Mouse (Mus musculus) ES-E14 (cell line): ENCODE results near the gene Aoah.

Source experiments
- CHD2 ChIP-seq: IDR thresholded peaks from 2 replicates; pipeline ENCODE4 v1.6.1; 2014; ENCODE audit warnings: mild to moderate bottlenecking, low read depth, low read length, inconsistent platforms
- HCFC1 ChIP-seq: IDR thresholded peaks from 2 replicates; pipeline ENCODE4 v1.6.1; 2012; ENCODE audit warnings: low read length, inconsistent platforms, borderline replicate concordance; ENCODE audit not compliant: insufficient read depth
- MAFK ChIP-seq: IDR thresholded peaks from 2 replicates; pipeline ENCODE4 v1.6.1; 2014; ENCODE audit warnings: mild to moderate bottlenecking, low read depth, low read length, inconsistent platforms; ENCODE audit not compliant: insufficient read depth
- ZC3H11A ChIP-seq: IDR thresholded peaks from 2 replicates; pipeline ENCODE4 v1.6.1; 2012; ENCODE audit warnings: low read depth, mild to moderate bottlenecking, inconsistent platforms, low read length, borderline replicate concordance
- ZNF384 ChIP-seq: IDR thresholded peaks from 2 replicates; pipeline ENCODE4 v1.6.1; 2012; ENCODE audit warnings: low read depth, low read length, inconsistent platforms

DNA sequence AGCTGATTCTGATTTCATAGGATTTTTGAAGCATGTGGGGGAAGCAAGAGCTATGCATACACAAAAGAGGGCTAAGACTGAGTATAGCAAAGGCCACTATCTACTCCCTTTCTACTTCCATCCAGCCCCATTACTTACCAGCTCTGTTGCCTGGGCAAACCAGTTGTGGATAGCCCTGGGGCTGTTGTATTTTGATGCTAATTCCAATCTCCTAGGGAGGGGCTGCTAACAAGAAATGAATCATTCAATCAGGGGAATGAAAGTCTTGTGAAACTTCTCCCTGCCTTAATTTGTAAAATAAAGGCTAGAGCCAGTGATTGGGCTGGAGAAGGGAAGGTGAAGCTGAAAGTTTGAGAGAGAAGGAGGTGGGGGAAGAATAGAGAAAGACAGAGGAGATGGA is 142.1 kb downstream of the Aoah start:
- no peak for TF ChIP-seq HCFC1
- TF ChIP-seq ZNF384, result no peak
- TF ChIP-seq MAFK, result no peak
- no peak for TF ChIP-seq ZC3H11A
- TF ChIP-seq CHD2, result 0 out of 2 replicates have a peak, but pooled peaks have one; percentile 7
